Mouse (Mus musculus) embryo, embryonic 11.5 days (tissue): ENCODE measurements around the gene Syde2.
A peak's percentile ranks its signal among the peaks of the same experiment; 100 is the strongest.
"Not testable (repeated sequence)": the region's sequence is repeated elsewhere in the genome, so short reads cannot be mapped to it uniquely, and the experiment has no call there.

ENCODE experiments used
- DNase-seq: peaks from one replicate; pipeline ENCODE4 v3.0.0-alpha.2; 2012; ENCODE audit warnings: low read depth, low spot score

Syde2 gene

GRCm38 (mm10) chr3:145966806-145967205, 20.9 kb upstream of the Syde2 start:
- no peak for DNase-seq

GRCm38 (mm10) chr3:145969031-145969501, 18.6 kb upstream of the Syde2 start:
- no peak for DNase-seq

- DNase-seq = no peak
Observed at GRCm38 (mm10) chr3:145971501-145971900, 16.2 kb upstream of the Syde2 start.

GRCm38 (mm10) chr3:145974986-145975385, 12.7 kb upstream of the Syde2 start:
- no peak for DNase-seq

- no peak for DNase-seq
Observed at GRCm38 (mm10) chr3:145985333-145985925, 2.2 kb upstream of the Syde2 start.

- no peak for DNase-seq
Observed at GRCm38 (mm10) chr3:145986317-145987001, 1.2 kb upstream of the Syde2 start.

- DNase-seq = peak; percentile 29
Observed at GRCm38 (mm10) chr3:145987970-145988683, 457 bp downstream of the Syde2 start.

GRCm38 (mm10) chr3:145988684-145989575, 1.3 kb downstream of the Syde2 start:
- DNase-seq = no peak

GRCm38 (mm10) chr3:145989576-145990081, 2.0 kb downstream of the Syde2 start:
- no peak for DNase-seq

- DNase-seq = no peak
Observed at GRCm38 (mm10) chr3:145991130-145991529, 3.5 kb downstream of the Syde2 start.

GRCm38 (mm10) chr3:145991976-145992730, 4.5 kb downstream of the Syde2 start:
- DNase-seq = no peak

- no peak for DNase-seq
Observed at GRCm38 (mm10) chr3:145992796-145993195, 5.1 kb downstream of the Syde2 start.

- DNase-seq = no peak
Observed at GRCm38 (mm10) chr3:145993481-145994201, 6.0 kb downstream of the Syde2 start.

GRCm38 (mm10) chr3:145995489-145995888, 7.8 kb downstream of the Syde2 start:
- no peak for DNase-seq

- DNase-seq = not testable (repeated sequence)
Observed at GRCm38 (mm10) chr3:145996539-145996938, 8.9 kb downstream of the Syde2 start.

GRCm38 (mm10) chr3:146004347-146005051, 16.8 kb downstream of the Syde2 start:
- DNase-seq = no peak

- DNase-seq = no peak
Observed at GRCm38 (mm10) chr3:146007872-146008271, 20.2 kb downstream of the Syde2 start.

GRCm38 (mm10) chr3:146009859-146010645, 22.4 kb downstream of the Syde2 start:
- DNase-seq = no peak

- no peak for DNase-seq
Observed at GRCm38 (mm10) chr3:146010751-146011150, 23.1 kb downstream of the Syde2 start.
